Mouse (Mus musculus) forebrain, embryonic 12.5 days (tissue): Measurements from ENCODE around the gene Gm10428. TPM values are rescaled to one million over a fixed set of nuclear protein-coding genes. Genes with fewer than 3 reads are reported as not detected.
A peak's percentile ranks its signal among the peaks of the same experiment; 100 is the strongest.

Experiments
- ATAC-seq: fragments of 200-750 bp; cut with Nextera tagmentation; 2 replicates; pipeline ENCODE4 v1.8.0; 2017; ENCODE audit warnings: moderate TSS enrichment; ENCODE audit not compliant: low FRiP score
- H3K27ac ChIP-seq: fragments of 300-500 bp; sonication (generic); 2 replicates; pipeline ENCODE4 v1.5.1; 2016; ENCODE audit warnings: mild to moderate bottlenecking
- H3K27me3 ChIP-seq: fragments of 300-500 bp; sonication (generic); 2 replicates; pipeline ENCODE4 v1.6.1; 2016; ENCODE audit warnings: mild to moderate bottlenecking
- H3K36me3 ChIP-seq: fragments of 300-500 bp; sonication (generic); replicated peaks from 2 replicates; pipeline ENCODE4 v1.6.1; 2016; ENCODE audit warnings: mild to moderate bottlenecking
- H3K4me1 ChIP-seq: fragments of 300-500 bp; sonication (generic); 2 replicates; pipeline ENCODE4 v1.6.1; 2016
- H3K4me2 ChIP-seq: fragments of 300-500 bp; sonication (generic); 2 replicates; pipeline ENCODE4 v1.6.1; 2016; ENCODE audit warnings: mild to moderate bottlenecking, moderate library complexity
- H3K4me3 ChIP-seq: fragments of 300-500 bp; sonication (generic); replicated peaks from 2 replicates; pipeline ENCODE4 v1.5.1; 2016; ENCODE audit warnings: mild to moderate bottlenecking
- H3K9ac ChIP-seq: fragments of 300-500 bp; sonication (generic); 2 replicates; pipeline ENCODE4 v1.6.1; 2016; ENCODE audit warnings: mild to moderate bottlenecking
- H3K9me3 ChIP-seq: fragments of 300-500 bp; sonication (generic); 2 replicates; pipeline ENCODE4 v1.6.1; 2016
- WGBS: fragments of 180-500 bp; shearing (Covaris S2); methylation state at CpG from one replicate; pipeline ENCODE4 v1.1.7; 2016; 5-methylcytosine and 5-hydroxymethylcytosine counted together
- polyA plus RNA-seq: library from polyadenylated mRNA; unstranded; fragments of >200 nt; fragmentation: Nextera tagmentation; extraction: Ambion mirVana; gene quantifications from 2 replicates; pipeline ENCODE4 v1.2.1, GENCODE M21; 2016

Gm10428 gene
- polyA plus RNA-seq = not detected in 2 replicates

DNA sequence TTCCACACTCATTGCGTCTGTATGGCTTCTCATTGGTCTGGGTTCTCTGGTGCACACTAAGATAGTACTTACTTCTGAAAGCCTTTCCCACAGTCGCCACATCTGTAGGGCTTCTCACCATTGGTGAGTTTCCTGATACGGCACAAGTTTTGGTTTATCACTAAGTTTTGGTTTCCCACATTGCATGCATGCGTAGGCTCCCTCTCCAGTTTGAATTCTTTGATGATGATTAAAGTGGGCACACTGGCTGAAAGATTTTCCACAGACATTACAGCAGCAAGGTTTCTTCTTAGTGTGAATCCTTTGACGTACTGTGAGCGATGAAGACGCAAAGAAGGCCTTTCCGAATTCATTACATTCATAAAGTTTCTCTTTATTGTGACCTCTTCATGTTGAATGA lies at the start of gene Gm10428:
Gm10428 (plus strand) TSS at position 321 of the 400 bp plus-strand sequence.
- no peaks in the 10 kb centered on the region for H3K36me3 ChIP-seq
- no peak within 1 kb of the TSS for H3K9ac ChIP-seq
- H3K4me2 ChIP-seq = no peak within 1 kb of the TSS
- peaks cover 10% of the 10 kb centered on the region for H3K4me1 ChIP-seq
- H3K4me3 ChIP-seq = no peak within 1 kb of the TSS
- 84% methylated on average over 8 of the region's 8 CpGs for WGBS
- H3K9me3 ChIP-seq = no peaks in the 10 kb centered on the region
- H3K27ac ChIP-seq = no peak within 1 kb of the TSS
- H3K27me3 ChIP-seq = peaks cover 28% of the 10 kb centered on the region
- no peak for ATAC-seq

DNA sequence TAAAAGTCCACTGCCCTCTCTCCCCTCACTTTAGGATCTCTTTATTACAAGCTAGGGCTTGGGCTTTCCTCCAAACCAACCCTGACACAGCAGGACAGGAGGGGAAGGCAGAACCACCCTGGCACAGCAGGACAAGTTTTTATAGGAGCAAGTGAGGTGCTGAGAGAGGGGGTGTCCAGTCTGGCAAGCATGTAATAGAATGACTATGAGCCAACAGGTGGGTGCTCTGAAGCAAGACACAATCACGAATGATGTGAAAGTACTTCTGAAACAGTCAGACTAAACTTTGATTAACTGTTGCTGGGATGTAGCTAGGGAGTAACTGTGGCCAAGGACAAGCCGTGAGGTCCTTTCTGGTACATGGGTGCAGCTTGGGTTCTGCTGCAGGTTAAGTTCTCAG lies 46.8 kb upstream of the Gm10428 start:
- no peak for ATAC-seq
- Histone ChIP-seq H3K4me2 (no peak overlapping the region), H3K27me3 (no peaks in the 10 kb centered on the region), H3K9me3 (no peaks in the 10 kb centered on the region), H3K4me1 (no peaks in the 10 kb centered on the region), H3K27ac (no peak overlapping the region), H3K4me3 (no peak overlapping the region), H3K9ac (no peak overlapping the region), H3K36me3 (peaks cover 4% of the 10 kb centered on the region)
- WGBS = 89% methylated on average over 2 of the region's 2 CpGs

DNA sequence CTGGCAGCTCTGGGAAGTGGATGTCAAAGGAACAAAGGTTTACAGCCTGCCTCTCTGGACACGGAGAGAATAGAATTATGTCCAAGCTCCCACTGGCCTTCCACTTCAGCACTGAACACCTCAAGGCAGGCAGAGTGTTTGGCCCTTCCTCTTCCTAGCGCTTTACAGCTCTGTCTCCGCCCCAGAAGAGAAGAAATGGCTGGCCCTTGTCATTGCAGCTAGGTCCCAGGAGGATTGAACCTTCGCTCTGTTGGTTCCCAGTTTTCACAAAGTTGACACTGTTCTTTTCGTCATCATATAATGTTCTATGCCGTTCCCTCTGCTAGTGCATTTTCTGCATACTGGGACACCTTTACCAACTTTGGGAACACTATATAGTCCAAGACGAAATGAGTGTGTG lies 44.6 kb upstream of the Gm10428 start:
- no peak overlapping the region for H3K4me2 ChIP-seq
- H3K4me1 ChIP-seq = no peaks in the 10 kb centered on the region
- no peak for ATAC-seq
- 82% methylated on average over 7 of the region's 7 CpGs for WGBS
- no peak overlapping the region for H3K27ac ChIP-seq
- H3K27me3 ChIP-seq = no peaks in the 10 kb centered on the region
- H3K9me3 ChIP-seq = no peaks in the 10 kb centered on the region
- no peak overlapping the region for H3K9ac ChIP-seq
- no peak overlapping the region for H3K4me3 ChIP-seq
- peaks cover 13% of the 10 kb centered on the region for H3K36me3 ChIP-seq

DNA sequence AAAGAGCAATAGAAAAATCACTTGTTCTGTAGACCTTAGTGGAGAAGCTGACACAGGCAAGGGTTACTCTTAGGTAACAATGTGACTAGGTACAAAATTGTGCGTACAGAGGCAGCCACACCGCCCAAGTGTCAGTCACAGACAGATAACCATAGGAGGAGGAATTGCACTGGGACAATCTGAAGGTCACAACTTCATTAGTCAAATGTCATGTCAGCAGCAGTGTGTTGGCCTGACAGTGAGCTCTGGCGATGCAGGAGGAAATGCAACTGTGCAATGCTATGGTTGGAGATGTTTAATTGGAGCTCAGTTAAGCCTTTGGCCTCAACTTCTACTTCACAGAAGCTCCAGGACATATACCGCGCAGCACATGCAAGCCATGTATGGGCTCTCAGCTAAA lies 42.2 kb upstream of the Gm10428 start:
- Histone ChIP-seq H3K9me3 (no peaks in the 10 kb centered on the region), H3K27me3 (no peaks in the 10 kb centered on the region), H3K9ac (no peak overlapping the region), H3K36me3 (peaks cover 33% of the 10 kb centered on the region), H3K4me3 (no peak overlapping the region), H3K4me1 (no peaks in the 10 kb centered on the region), H3K4me2 (no peak overlapping the region), H3K27ac (no peak overlapping the region)
- 90% methylated on average over 5 of the region's 5 CpGs for WGBS
- no peak for ATAC-seq

DNA sequence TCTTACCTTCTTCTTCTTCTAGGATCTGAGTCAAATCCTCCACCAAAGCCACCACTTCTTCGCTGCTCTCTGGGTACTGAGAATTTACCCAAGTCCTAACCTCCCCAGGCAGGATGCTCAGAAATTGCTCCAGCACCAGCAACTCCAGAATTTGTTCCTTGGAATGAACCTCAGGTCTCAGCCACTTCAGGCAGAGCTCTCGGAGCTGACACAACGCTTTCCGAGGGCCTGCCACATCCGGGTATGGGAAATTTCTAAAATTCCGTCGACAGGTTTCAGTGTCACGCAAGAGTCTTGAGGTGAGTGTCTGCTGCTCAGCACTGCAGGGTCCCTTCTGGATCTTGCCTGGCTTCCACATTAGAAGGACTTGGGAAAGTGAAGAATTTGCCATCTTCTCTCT lies 24.6 kb upstream of the Gm10428 start:
- Histone ChIP-seq H3K36me3 (peaks cover 47% of the 10 kb centered on the region), H3K27me3 (no peaks in the 10 kb centered on the region), H3K4me2 (no peak overlapping the region), H3K4me1 (peaks cover 14% of the 10 kb centered on the region), H3K27ac (no peak overlapping the region), H3K9me3 (no peaks in the 10 kb centered on the region), H3K9ac (no peak overlapping the region), H3K4me3 (no peak overlapping the region)
- no peak for ATAC-seq
- WGBS = 92% methylated on average over 8 of the region's 8 CpGs

DNA sequence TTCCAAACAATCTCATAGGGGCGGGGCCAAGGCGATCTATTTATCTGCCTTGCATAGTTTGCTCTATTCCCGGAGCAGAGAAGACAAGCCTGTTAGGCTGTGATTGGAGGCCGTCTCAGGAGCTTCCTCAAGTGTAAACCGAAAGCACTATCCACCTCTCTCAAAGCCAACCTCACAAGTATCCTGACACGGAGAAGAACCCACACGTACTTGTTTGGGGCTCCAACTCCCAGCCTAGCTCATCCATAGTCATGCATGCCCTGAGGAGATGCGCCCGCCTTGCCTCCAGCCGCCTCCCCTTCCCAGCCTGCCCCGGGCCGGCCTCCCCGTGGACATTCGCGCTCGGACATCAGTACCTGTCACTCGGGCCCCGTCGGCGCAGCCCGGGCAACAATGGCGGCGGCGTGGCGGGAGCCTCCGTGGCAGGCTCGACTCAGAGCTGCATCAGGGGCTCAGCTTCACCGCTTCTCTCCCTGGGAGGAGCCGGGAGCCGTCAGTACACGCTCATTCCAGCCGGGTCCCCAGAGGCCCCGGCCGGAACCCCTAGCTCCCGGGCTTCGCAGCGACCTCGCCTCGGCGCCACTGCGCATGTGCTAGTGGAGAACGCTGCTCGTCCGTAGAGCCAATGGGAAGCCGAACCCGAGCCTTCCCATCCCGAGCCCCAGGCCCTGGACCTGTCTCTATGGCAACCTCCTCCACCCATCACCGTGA lies 21.4 kb upstream of the Gm10428 start, which contains the start of gene Zfp287:
Zfp287 (minus strand) TSS at position 595 of the 711 bp plus-strand sequence.
- Histone ChIP-seq H3K27ac (peak within 1 kb of the TSS; percentile 89), H3K4me2 (peak within 1 kb of the TSS; percentile 71), H3K4me1 (peaks cover 14% of the 10 kb centered on the region), H3K36me3 (peaks cover 19% of the 10 kb centered on the region), H3K9ac (peak within 1 kb of the TSS; percentile 75), H3K27me3 (no peaks in the 10 kb centered on the region), H3K4me3 (peak within 1 kb of the TSS; percentile 73), H3K9me3 (no peaks in the 10 kb centered on the region)
- peak; percentile 99 for ATAC-seq
- WGBS = under 1% methylated on average over 48 of the region's 48 CpGs

DNA sequence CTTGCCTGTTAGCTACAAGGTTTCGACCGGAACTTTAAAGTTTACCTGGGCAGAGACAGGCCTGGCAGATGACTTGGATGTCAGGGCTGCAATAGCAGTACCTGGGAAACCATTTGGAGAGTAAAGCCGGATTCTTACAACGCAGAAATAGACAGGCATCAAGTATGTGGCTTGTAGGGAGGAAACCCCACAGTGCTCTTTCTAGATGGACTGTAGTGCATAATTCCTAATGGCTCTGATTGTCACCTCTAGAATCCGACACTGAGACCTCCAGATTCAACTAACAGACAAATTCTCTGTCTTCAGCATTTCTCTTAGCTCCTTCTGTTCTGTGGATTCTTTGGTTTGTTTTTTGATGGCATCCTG lies 20.9 kb upstream of the Gm10428 start:
- H3K4me2 ChIP-seq = peak overlapping the region; percentile 71
- H3K4me1 ChIP-seq = peaks cover 14% of the 10 kb centered on the region
- WGBS = 7% methylated on average over 5 of the region's 5 CpGs
- peak overlapping the region; percentile 75; the same call in 1 of the 2 replicates for H3K9ac ChIP-seq
- peak overlapping the region; percentile 73 for H3K4me3 ChIP-seq
- H3K36me3 ChIP-seq = peaks cover 19% of the 10 kb centered on the region
- H3K27ac ChIP-seq = no peak overlapping the region
- H3K9me3 ChIP-seq = no peaks in the 10 kb centered on the region
- no peak for ATAC-seq
- no peaks in the 10 kb centered on the region for H3K27me3 ChIP-seq

DNA sequence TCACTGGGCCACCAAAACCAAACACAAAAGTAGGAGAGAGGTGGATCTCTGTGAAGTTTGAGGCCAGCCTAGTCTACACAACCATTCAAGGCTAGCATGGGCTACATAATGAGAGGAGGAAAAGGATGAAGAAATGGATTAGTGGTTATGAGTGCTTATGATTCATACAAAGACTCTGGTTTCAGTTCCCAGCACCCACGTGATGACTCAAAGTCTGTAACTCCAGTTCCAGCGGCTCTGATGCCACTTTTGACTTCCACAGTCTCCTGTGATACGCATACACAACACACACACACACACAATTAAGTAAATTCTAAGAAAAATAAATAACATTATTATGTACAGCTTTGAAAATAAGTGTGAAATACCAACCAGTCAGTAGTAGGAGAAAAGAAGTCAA lies 20.2 kb upstream of the Gm10428 start:
- H3K4me2 ChIP-seq = no peak overlapping the region
- H3K4me3 ChIP-seq = no peak overlapping the region
- H3K36me3 ChIP-seq = peaks cover 13% of the 10 kb centered on the region
- no peaks in the 10 kb centered on the region for H3K9me3 ChIP-seq
- H3K27ac ChIP-seq = no peak overlapping the region
- H3K27me3 ChIP-seq = no peaks in the 10 kb centered on the region
- no peak for ATAC-seq
- 90% methylated on average over 3 of the region's 3 CpGs for WGBS
- H3K4me1 ChIP-seq = peaks cover 14% of the 10 kb centered on the region
- H3K9ac ChIP-seq = no peak overlapping the region

DNA sequence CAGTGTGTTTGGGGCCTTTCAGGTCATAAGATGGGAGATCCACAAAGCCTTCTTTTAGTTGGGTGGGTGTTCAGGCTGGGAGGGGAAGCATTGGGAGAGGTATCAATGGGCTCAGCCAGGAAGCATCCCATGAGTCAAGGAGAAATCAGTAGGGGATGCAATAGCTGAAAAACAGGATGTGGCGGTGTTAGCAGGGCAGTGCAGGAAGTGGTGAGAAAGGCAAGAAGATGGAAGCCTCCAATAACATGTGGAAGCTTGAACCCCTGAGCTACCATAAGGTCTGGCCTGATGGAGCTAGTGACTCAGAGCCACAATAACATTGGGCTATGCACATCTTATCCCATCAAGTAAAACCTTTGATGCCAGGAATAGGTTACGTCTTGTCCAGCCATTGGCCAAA lies 11.7 kb upstream of the Gm10428 start:
- no peak overlapping the region for H3K4me2 ChIP-seq
- H3K4me3 ChIP-seq = no peak overlapping the region
- H3K9ac ChIP-seq = no peak overlapping the region
- peaks cover 7% of the 10 kb centered on the region; the same call in 1 of the 2 replicates for H3K4me1 ChIP-seq
- H3K27me3 ChIP-seq = peaks cover 4% of the 10 kb centered on the region; the same call in 1 of the 2 replicates
- H3K36me3 ChIP-seq = no peaks in the 10 kb centered on the region
- no peak overlapping the region for H3K27ac ChIP-seq
- 93% methylated on average over 2 of the region's 2 CpGs for WGBS
- H3K9me3 ChIP-seq = no peaks in the 10 kb centered on the region
- no peak for ATAC-seq

DNA sequence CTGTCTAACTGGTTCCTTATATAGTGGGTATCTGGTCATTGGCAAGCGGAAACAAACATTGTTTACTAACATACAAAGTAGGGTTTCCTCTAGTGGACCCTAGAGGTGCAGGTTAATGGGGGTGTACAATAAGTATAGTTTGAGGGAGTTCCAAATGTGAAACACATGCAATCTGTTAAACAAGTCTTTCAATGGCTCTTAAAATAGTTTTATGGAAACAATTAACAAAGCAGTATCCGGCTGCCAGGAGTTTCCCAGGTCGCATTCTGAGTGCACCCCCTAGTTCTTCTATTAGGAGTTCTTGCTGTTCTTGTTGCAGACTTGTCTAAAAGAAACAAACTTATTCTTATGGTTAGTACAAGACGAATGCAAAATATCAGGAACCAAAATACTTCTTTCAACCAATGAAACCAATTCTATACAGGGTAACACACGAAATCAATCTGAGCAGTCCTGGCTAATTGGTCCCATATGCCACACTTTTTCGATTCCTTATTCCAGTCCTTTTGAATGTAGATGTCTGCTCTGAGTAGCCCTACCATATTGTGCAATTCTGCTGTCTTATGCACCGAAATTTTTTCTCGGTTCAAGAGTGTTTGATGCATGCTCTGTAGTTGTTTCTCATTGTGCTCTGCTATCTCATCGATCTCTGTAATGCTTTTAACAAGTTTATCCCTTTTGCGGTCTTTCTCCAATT lies 10.5 kb upstream of the Gm10428 start:
- Histone ChIP-seq H3K4me1 (peaks cover 7% of the 10 kb centered on the region; the same call in 1 of the 2 replicates), H3K36me3 (no peaks in the 10 kb centered on the region)
- 78% methylated on average over 10 of the region's 10 CpGs for WGBS

DNA sequence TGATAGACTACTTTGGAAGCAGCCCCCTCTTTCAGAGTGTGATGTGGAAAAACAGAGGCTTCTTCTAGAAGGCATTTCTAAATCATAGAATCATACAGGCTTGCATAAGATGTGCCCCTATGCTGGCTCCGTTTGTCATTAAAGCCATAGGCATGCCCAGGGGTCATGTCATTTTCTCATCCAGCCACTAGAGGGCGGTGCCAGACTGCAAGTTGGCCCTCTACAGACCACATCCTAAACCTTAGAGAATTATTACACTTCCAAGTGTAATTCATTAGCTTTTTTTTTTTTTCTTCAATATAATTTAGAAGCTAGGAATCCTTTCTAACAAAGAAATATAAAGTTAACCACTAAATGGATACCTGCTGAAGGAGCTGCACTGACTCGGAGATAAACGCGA lies 8.8 kb upstream of the Gm10428 start:
- peak; percentile 46; the same call in 1 of the 2 replicates for ATAC-seq
- Histone ChIP-seq H3K27me3 (peaks cover 11% of the 10 kb centered on the region), H3K4me3 (no peak overlapping the region), H3K4me2 (no peak overlapping the region), H3K27ac (no peak overlapping the region), H3K9me3 (no peaks in the 10 kb centered on the region), H3K9ac (no peak overlapping the region), H3K4me1 (peaks cover 7% of the 10 kb centered on the region; the same call in 1 of the 2 replicates), H3K36me3 (no peaks in the 10 kb centered on the region)
- 51% methylated on average over 5 of the region's 5 CpGs for WGBS

More for the DNA sequence above, 10.5 kb upstream of the Gm10428 start:
- no peak for ATAC-seq
- H3K27ac ChIP-seq = no peak overlapping the region
- H3K27me3 ChIP-seq = peaks cover 4% of the 10 kb centered on the region; the same call in 1 of the 2 replicates
- H3K4me2 ChIP-seq = no peak overlapping the region
- no peak overlapping the region for H3K4me3 ChIP-seq
- no peaks in the 10 kb centered on the region for H3K9me3 ChIP-seq
- no peak overlapping the region for H3K9ac ChIP-seq

DNA sequence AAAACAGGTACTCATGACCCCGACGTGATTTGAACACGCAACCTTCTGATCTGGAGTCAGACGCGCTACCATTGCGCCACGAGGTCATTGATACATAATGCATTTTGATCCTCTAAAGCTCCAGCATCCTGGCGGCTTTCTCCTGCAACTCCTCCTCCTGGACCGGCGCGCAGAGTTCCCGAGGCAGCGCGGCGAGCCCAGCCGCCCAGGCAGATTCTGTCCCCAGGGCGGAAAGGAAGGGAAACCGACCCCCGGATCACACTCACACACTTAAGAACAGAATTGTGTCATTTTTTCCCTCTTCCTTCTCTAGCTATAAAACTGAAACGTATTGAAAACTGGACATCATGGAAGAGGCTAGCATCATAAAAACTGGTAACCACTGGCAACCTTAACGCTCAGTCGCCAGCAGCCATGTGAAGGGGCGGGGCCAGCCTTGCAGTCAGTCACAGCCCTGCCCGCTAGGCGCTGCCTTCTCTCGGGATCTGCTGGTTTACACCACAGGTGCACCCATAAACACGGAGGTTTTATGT lies 6.8 kb upstream of the Gm10428 start:
- peaks cover 7% of the 10 kb centered on the region; the same call in 1 of the 2 replicates for H3K4me1 ChIP-seq
- H3K9ac ChIP-seq = peak overlapping the region; percentile 34; the same call in 1 of the 2 replicates
- no peak overlapping the region for H3K27ac ChIP-seq
- peaks cover 15% of the 10 kb centered on the region for H3K27me3 ChIP-seq
- 1% methylated on average over 26 of the region's 27 CpGs for WGBS
- ATAC-seq = peak; percentile 81
- H3K9me3 ChIP-seq = no peaks in the 10 kb centered on the region
- peak overlapping the region; percentile 59 for H3K4me2 ChIP-seq
- H3K4me3 ChIP-seq = peak overlapping the region; percentile 42
- no peaks in the 10 kb centered on the region for H3K36me3 ChIP-seq
